Mouse (Mus musculus) hindbrain, embryonic 14.5 days (tissue): ENCODE measurements around the gene Rai14. TPM values are rescaled to one million over a fixed set of nuclear protein-coding genes. Genes with fewer than 3 reads are reported as not detected.

Source experiments
- ATAC-seq: fragments of 200-750 bp; cut with Nextera tagmentation; 2 replicates; pipeline ENCODE4 v1.8.0; 2017; ENCODE audit warnings: moderate number of reproducible peaks, mild to moderate bottlenecking, moderate TSS enrichment, moderate library complexity; ENCODE audit not compliant: low FRiP score
- DNase-seq: peaks from one replicate; pipeline ENCODE4 v3.0.0-alpha.2; 2015; ENCODE audit warnings: low spot score
- H3K27ac ChIP-seq: fragments of 300-500 bp; sonication (generic); 2 replicates; pipeline ENCODE4 v1.5.1; 2014; ENCODE audit warnings: mild to moderate bottlenecking, moderate library complexity
- H3K27me3 ChIP-seq: fragments of 300-500 bp; sonication (generic); 2 replicates; pipeline ENCODE4 v1.6.1; 2014; ENCODE audit warnings: mild to moderate bottlenecking, low read length, mixed read lengths; ENCODE audit not compliant: control insufficient read depth, insufficient read depth
- H3K36me3 ChIP-seq: fragments of 300-500 bp; sonication (generic); replicated peaks from 2 replicates; pipeline ENCODE4 v1.6.1; 2014; ENCODE audit not compliant: control insufficient read depth, insufficient read depth
- H3K4me1 ChIP-seq: fragments of 300-500 bp; sonication (generic); replicated peaks from 2 replicates; pipeline ENCODE4 v1.6.1; 2014; ENCODE audit warnings: antibody characterized with exemption, low read length, mixed read lengths; ENCODE audit not compliant: control insufficient read depth, insufficient read depth
- H3K4me2 ChIP-seq: fragments of 300-500 bp; sonication (generic); replicated peaks from 2 replicates; pipeline ENCODE4 v1.6.1; 2014; ENCODE audit warnings: mild to moderate bottlenecking, moderate library complexity
- H3K4me3 ChIP-seq: fragments of 300-500 bp; sonication (generic); replicated peaks from 2 replicates; pipeline ENCODE4 v1.5.1; 2014; ENCODE audit warnings: mild to moderate bottlenecking, low read length
- H3K9ac ChIP-seq: fragments of 300-500 bp; sonication (generic); 2 replicates; pipeline ENCODE4 v1.6.1; 2014
- H3K9me3 ChIP-seq: fragments of 300-500 bp; sonication (generic); 2 replicates; pipeline ENCODE4 v1.6.1; 2016; ENCODE audit warnings: low read length; ENCODE audit not compliant: control insufficient read depth
- WGBS: fragments of 180-500 bp; shearing (Covaris S2); extraction: QIAGEN DNeasy Blood & Tissue Kit; methylation state at CpG from one replicate; pipeline ENCODE4 v1.1.7; 2014; 5-methylcytosine and 5-hydroxymethylcytosine counted together
- polyA plus RNA-seq: library from polyadenylated mRNA; unstranded; fragments of >200 nt; fragmentation: Nextera tagmentation; extraction: Ambion mirVana; gene quantifications from 2 replicates; pipeline ENCODE4 v1.2.1, GENCODE M21; 2014

Gene Rai14
- polyA plus RNA-seq, 1 experiment from 2014 or later = 12.9 TPM

DNA sequence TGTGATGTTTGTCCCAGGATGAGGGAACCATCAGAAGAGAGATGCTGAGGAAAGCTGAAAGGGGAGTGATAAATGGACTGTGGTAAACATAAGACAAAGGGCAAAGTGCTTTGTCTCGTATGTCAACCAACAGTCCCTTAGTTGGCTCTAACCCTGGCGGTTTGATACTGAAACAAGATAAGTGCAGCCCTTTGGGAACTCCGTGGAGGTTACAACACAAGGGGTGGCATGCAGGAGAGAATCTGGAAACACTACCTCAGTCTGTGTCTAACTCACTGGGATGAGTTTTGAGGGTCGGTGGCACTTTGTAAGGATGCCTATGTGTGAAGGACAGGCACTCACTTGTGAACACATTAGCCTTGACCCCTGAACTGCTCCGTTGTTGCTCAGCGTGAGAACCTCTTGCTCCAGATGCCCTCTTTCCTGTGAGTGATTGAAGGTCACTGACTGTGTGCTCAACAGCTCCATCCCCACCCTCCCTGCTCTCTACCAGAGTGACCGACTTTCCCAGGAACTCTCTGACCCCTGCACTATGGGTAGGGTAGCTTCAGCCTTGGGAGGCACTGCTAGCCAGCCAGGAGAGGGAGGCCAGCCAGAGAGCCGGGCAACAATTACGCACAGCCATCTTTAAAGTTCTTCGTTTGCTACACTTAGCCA lies 90.7 kb downstream of the Rai14 start:
- Histone ChIP-seq H3K27me3 (no peaks in the 10 kb centered on the region), H3K36me3 (no peaks in the 10 kb centered on the region), H3K4me2 (no peak overlapping the region), H3K9me3 (0 out of 2 replicates have a peak, but pooled peaks cover 2% of the 10 kb centered on the region), H3K4me3 (no peak overlapping the region), H3K9ac (no peak overlapping the region), H3K27ac (no peak overlapping the region), H3K4me1 (no peaks in the 10 kb centered on the region)
- DNase-seq (no peak), ATAC-seq (peak; percentile 22; the same call in 1 of the 2 replicates)
- WGBS = 24% methylated on average over 10 of the region's 10 CpGs

DNA sequence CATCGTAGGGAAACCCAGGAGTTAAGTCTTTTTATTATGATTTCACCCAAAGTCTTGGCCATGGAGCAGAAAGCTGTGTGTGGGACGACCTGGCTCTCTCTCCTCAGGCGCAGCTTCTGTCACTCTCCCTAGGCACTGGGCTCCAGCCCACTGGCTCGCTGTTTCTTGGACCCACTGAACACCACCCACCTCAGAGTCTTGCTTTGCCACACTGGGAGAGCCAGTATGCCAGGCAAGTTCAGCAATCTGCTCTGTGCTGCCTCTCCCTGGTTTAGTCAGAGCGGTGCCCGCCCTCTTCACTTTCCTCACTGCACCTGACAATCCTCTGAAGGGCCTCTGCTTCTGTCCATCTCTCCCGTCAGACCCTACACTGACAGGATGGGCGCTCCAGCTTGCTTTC lies 93.2 kb downstream of the Rai14 start:
- WGBS = 93% methylated on average over 8 of the region's 8 CpGs
- Histone ChIP-seq H3K4me2 (no peak overlapping the region), H3K36me3 (no peaks in the 10 kb centered on the region), H3K9ac (no peak overlapping the region), H3K4me1 (no peaks in the 10 kb centered on the region), H3K27me3 (no peaks in the 10 kb centered on the region), H3K9me3 (0 out of 2 replicates have a peak, but pooled peaks cover 4% of the 10 kb centered on the region), H3K27ac (no peak overlapping the region), H3K4me3 (no peak overlapping the region)
- DNase-seq (no peak), ATAC-seq (no peak)

DNA sequence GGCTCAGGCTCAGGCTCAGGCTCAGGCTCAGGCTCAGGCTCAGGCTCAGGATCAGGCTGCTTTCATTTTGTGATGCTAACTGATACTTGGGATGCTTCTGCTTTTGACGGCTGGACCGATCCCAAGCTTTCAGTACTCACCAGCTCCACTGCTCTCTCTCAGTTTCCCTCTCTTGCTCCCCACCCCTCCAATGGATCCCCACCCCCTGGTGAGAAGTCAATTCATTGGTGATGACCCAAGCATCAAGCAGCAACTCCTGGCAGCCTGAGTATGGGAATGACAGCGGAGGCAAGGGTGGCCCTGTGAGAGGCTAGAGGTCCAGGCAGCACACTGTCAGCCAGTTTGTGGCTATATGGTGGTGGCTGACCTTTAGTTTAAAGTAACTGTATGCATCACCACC lies 94.7 kb downstream of the Rai14 start:
- H3K36me3 ChIP-seq = no peaks in the 10 kb centered on the region
- H3K9me3 ChIP-seq = 0 out of 2 replicates have a peak, but pooled peaks cover 4% of the 10 kb centered on the region
- 94% methylated on average over 3 of the region's 3 CpGs for WGBS
- DNase-seq = no peak
- ATAC-seq = no peak
- H3K27ac ChIP-seq = no peak overlapping the region
- H3K4me2 ChIP-seq = no peak overlapping the region
- H3K4me1 ChIP-seq = no peaks in the 10 kb centered on the region
- H3K4me3 ChIP-seq = no peak overlapping the region
- H3K9ac ChIP-seq = no peak overlapping the region
- H3K27me3 ChIP-seq = no peaks in the 10 kb centered on the region

DNA sequence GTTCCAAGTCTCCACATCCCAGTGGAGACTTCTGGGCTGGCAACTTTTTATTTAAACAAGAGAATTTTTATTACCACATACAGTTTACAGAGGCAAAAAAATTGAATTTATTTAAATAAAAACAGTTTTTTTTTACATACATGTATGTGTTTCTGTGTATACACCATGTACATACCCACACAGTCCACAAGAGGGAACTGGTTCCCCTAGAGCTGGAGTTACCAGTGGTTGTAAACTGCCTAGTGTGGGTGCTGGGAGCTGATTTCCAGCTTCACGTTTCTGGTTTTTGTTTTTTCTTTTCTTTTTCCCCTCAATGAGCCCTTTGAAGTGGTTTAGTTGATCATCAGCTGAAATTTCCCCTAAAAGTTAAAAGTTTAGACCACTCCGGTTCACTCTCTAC lies 96.1 kb downstream of the Rai14 start:
- Histone ChIP-seq H3K4me2 (no peak overlapping the region), H3K4me3 (no peak overlapping the region), H3K36me3 (no peaks in the 10 kb centered on the region), H3K27me3 (no peaks in the 10 kb centered on the region), H3K9ac (no peak overlapping the region), H3K9me3 (0 out of 2 replicates have a peak, but pooled peaks cover 4% of the 10 kb centered on the region), H3K27ac (no peak overlapping the region), H3K4me1 (no peaks in the 10 kb centered on the region)
- ATAC-seq (no peak), DNase-seq (no peak)
- 98% methylated on average over 2 of the region's 2 CpGs for WGBS

DNA sequence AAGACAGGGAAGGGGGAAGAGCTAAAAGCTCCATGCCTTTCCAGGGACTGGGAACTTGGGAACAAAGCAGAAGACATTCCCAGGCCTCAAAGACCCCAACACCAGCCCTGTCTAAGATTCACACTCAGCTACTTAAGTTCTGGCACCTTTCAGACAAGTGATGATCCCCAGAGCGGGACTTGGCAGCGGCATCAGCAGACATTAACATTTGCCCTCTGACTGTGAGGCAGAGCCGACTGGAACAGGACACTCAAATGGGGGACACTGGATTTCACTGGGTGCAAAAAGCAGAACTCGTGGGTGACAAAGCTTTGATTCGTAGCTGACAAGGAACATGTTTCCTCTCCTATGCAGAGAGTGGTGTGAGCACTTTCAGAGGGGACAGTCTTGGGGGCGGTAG lies 98.4 kb downstream of the Rai14 start:
- H3K9me3 ChIP-seq = 0 out of 2 replicates have a peak, but pooled peaks cover 4% of the 10 kb centered on the region
- ATAC-seq (no peak), DNase-seq (no peak)
- H3K27ac ChIP-seq = no peak overlapping the region
- no peak overlapping the region for H3K4me3 ChIP-seq
- no peaks in the 10 kb centered on the region for H3K4me1 ChIP-seq
- no peaks in the 10 kb centered on the region for H3K36me3 ChIP-seq
- H3K4me2 ChIP-seq = no peak overlapping the region
- WGBS = 79% methylated on average over 6 of the region's 6 CpGs
- no peaks in the 10 kb centered on the region for H3K27me3 ChIP-seq
- no peak overlapping the region for H3K9ac ChIP-seq

DNA sequence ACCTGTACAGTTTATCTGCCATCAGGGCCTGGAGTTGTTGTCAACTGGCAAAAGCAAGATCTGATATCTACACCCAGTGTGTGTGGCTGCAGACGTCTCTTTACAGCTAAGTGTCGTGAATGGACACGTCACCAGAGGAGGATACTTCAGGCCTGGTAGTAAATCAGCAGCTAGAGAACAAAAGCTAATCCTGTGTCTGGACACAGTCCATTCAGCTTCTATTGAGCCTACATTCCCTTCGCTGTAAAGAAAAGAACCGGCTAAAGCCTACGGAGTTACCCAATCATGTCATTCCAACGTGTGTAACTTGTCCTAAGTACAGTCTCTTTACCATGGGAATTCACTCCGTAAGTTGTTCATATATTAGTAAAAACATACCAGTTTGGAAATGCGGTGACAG lies 103.4 kb downstream of the Rai14 start:
- DNase-seq (no peak), ATAC-seq (no peak)
- Histone ChIP-seq H3K36me3 (peaks cover under 1% of the 10 kb centered on the region; the same call in 1 of the 2 replicates), H3K4me2 (no peak overlapping the region), H3K4me1 (no peaks in the 10 kb centered on the region), H3K9ac (no peak overlapping the region), H3K27me3 (no peaks in the 10 kb centered on the region), H3K9me3 (no peaks in the 10 kb centered on the region), H3K4me3 (no peak overlapping the region), H3K27ac (no peak overlapping the region)
- 47% methylated on average over 9 of the region's 9 CpGs for WGBS

DNA sequence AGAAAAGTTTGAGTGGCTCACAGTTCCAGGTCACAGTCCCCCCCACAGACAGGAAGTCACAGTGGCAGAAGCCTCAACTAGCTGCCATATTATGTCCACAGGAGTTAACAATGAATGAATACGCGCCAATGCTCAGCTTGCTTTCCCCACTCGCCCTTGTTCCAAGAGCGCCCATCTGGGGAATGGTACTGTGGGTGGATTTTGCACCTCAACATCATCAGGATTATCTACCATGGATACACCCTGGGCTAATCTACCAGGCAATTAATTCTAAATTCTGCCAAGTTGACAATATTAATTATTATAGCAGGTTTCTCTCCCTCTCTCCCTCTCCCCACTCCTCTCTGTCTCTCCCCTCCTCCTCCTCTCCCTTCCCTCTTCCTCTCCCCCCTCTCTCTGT lies 105.3 kb downstream of the Rai14 start:
- no peaks in the 10 kb centered on the region for H3K9me3 ChIP-seq
- no peak for ATAC-seq
- H3K27ac ChIP-seq = no peak overlapping the region
- peaks cover 14% of the 10 kb centered on the region; the same call in 1 of the 2 replicates for H3K36me3 ChIP-seq
- H3K4me2 ChIP-seq = no peak overlapping the region
- no peak for DNase-seq
- no peaks in the 10 kb centered on the region for H3K27me3 ChIP-seq
- H3K4me3 ChIP-seq = no peak overlapping the region
- H3K9ac ChIP-seq = no peak overlapping the region
- 88% methylated on average over 4 of the region's 4 CpGs for WGBS
- H3K4me1 ChIP-seq = no peaks in the 10 kb centered on the region

DNA sequence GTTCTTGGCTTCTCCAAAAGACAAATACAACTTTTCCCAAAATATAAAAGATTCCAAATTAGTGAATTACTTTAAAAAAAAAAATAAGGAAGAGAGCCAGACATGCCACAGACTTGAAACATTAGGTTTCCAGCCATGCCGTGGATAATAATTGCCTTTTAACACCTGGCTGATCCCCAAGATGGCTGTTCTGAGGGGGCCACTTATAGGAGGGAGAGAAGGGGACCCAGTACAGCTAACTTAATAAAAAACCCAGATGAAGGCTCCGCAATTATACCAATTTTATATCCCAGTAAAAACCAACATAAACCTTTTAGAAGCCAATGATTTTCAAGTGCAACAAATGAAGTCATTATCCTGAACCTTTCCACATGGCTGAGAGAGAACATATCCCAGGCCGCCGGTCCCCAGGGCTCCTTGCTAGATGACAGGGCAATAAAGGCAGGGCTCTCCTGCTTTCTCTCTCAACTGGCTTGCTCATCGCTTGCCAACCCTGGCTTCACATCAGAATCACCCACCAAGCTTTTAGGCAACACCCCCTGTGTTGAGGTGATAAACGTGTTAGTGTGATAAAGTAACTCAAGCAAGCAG lies 105.8 kb downstream of the Rai14 start:
- Histone ChIP-seq H3K27ac (no peak overlapping the region), H3K4me3 (no peak overlapping the region), H3K27me3 (no peaks in the 10 kb centered on the region), H3K4me1 (no peaks in the 10 kb centered on the region), H3K36me3 (peaks cover 14% of the 10 kb centered on the region; the same call in 1 of the 2 replicates), H3K9ac (no peak overlapping the region), H3K9me3 (0 out of 2 replicates have a peak, but pooled peaks cover 5% of the 10 kb centered on the region), H3K4me2 (no peak overlapping the region)
- no peak for DNase-seq
- ATAC-seq = no peak
- WGBS = 80% methylated on average over 6 of the region's 6 CpGs

DNA sequence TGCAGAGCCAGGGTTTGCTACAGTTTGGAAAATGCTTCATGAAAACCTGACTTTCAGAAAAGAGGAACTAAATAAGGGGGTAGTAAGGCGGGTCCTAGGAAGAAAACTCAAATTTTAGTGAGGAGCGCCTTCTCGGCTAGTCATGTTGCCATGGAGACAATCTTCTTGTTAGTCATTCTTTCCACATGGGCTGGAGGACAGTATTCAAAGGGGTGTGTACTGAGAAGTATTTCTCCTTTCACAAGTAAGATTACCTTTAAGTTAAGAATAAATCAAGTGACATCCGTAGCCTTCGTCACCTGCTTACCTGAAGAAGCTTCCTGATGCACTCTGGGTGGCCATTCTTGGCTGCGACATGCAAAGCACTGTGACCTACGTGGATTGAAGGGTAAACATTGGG lies 115.0 kb downstream of the Rai14 start:
- no peak overlapping the region for H3K27ac ChIP-seq
- no peak overlapping the region for H3K9ac ChIP-seq
- DNase-seq = no peak
- H3K4me3 ChIP-seq = no peak overlapping the region
- H3K9me3 ChIP-seq = 0 out of 2 replicates have a peak, but pooled peaks cover 5% of the 10 kb centered on the region
- H3K36me3 ChIP-seq = no peaks in the 10 kb centered on the region
- peaks cover 7% of the 10 kb centered on the region; the same call in 1 of the 2 replicates for H3K4me1 ChIP-seq
- WGBS = 59% methylated on average over 7 of the region's 7 CpGs
- H3K4me2 ChIP-seq = no peak overlapping the region
- H3K27me3 ChIP-seq = no peaks in the 10 kb centered on the region
- no peak for ATAC-seq
